Mouse (Mus musculus): Measurements from ENCODE around the gene Ikzf1.

- TF ChIP-seq CTCF (IDR thresholded peaks at IDR 0.05; ENCODE audit: low read depth): no peak
- TF ChIP-seq EP300 (IDR thresholded peaks at IDR 0.05; ENCODE audit: low read depth): no peak
Observed at GRCm38 (mm10) chr11:11768057-11768456, 83.3 kb downstream of the Ikzf1 start.

Measured in heart, postnatal 0 days (tissue).